Mouse (Mus musculus) limb, embryonic 14.5 days (tissue): ENCODE results near the gene Rpgrip1. TPM values are rescaled to one million over a fixed set of nuclear protein-coding genes. Genes with fewer than 3 reads are reported as not detected.

ENCODE experiments used
- ATAC-seq: fragments of 200-750 bp; cut with Nextera tagmentation; 2 replicates; pipeline ENCODE4 v1.8.0; 2017; ENCODE audit warnings: low read depth, moderate number of reproducible peaks, moderate TSS enrichment; ENCODE audit not compliant: low FRiP score
- DNase-seq: peaks from one replicate; pipeline ENCODE4 v3.0.0-alpha.2; 2015; ENCODE audit warnings: low spot score
- H3K27ac ChIP-seq: fragments of 300-500 bp; sonication (generic); replicated peaks from 2 replicates; pipeline ENCODE4 v1.5.1; 2014; ENCODE audit warnings: low read depth, mild to moderate bottlenecking, low read length, moderate library complexity, mixed read lengths
- H3K27me3 ChIP-seq: fragments of 300-500 bp; sonication (generic); 2 replicates; pipeline ENCODE4 v1.6.1; 2014; ENCODE audit warnings: low read length, mixed read lengths; ENCODE audit not compliant: control insufficient read depth, insufficient read depth
- H3K36me3 ChIP-seq: fragments of 300-500 bp; sonication (generic); 2 replicates; pipeline ENCODE4 v1.6.1; 2014; ENCODE audit warnings: mild to moderate bottlenecking, low read length, moderate library complexity, mixed read lengths; ENCODE audit not compliant: control insufficient read depth, insufficient read depth
- H3K4me1 ChIP-seq: fragments of 300-500 bp; sonication (generic); 2 replicates; pipeline ENCODE4 v1.6.1; 2014; ENCODE audit warnings: antibody characterized with exemption, low read length, mixed read lengths; ENCODE audit not compliant: control insufficient read depth, insufficient read depth
- H3K4me2 ChIP-seq: fragments of 300-500 bp; sonication (generic); replicated peaks from 2 replicates; pipeline ENCODE4 v1.6.1; 2014; ENCODE audit warnings: low read depth, mild to moderate bottlenecking, low read length, moderate library complexity; ENCODE audit not compliant: severe bottlenecking
- H3K4me3 ChIP-seq: fragments of 300-500 bp; sonication (generic); replicated peaks from 2 replicates; pipeline ENCODE4 v1.5.1; 2014; ENCODE audit warnings: low read length
- H3K9ac ChIP-seq: fragments of 300-500 bp; sonication (generic); 2 replicates; pipeline ENCODE4 v1.6.1; 2014; ENCODE audit warnings: mild to moderate bottlenecking, low read depth, low read length, moderate library complexity; ENCODE audit not compliant: severe bottlenecking
- H3K9me3 ChIP-seq: fragments of 300-500 bp; sonication (generic); 2 replicates; pipeline ENCODE4 v1.6.1; 2016; ENCODE audit warnings: low read length; ENCODE audit not compliant: control insufficient read depth
- POLR2A ChIP-seq: fragments of 200-500 bp; IDR thresholded peaks from 2 replicates; pipeline ENCODE4 v1.8.0; 2012; ENCODE audit warnings: inconsistent platforms, mild to moderate bottlenecking, moderate library complexity, borderline replicate concordance; ENCODE audit not compliant: insufficient read depth, insufficient read length; ENCODE audit errors: extremely low read depth
- WGBS: fragments of 180-500 bp; shearing (Covaris S2); extraction: QIAGEN DNeasy Blood & Tissue Kit; methylation state at CpG from one replicate; pipeline ENCODE4 v1.1.7; 2014; 5-methylcytosine and 5-hydroxymethylcytosine counted together
- polyA plus RNA-seq, 2 experiments: library from polyadenylated mRNA; depleted of rRNA in 1 of 2; stranded (reverse) in 1 of 2; unstranded in 1 of 2; fragments of >200 nt; fragmentation: Nextera tagmentation in 1 of 2; extraction: Ambion mirVana in 1 of 2; gene quantifications; 2 replicates each; pipeline versions ENCODE4 v1.2.1 to v1.2.3; 2012 to 2014

Rpgrip1 gene
- polyA plus RNA-seq (2012; rRNA removed), result 1.1 and 2.1 TPM in 2 replicates
- 63.4 and 70.1 TPM in 2 replicates for polyA plus RNA-seq (2014; fragmentation: Nextera tagmentation; extraction: Ambion mirVana)

GRCm38 (mm10) chr14:52110346-52110745 is at the start of gene Rpgrip1:
Gene Rpgrip1 (plus strand): TSS chr14:52110704.
- Histone ChIP-seq H3K27me3 (no peaks in the 10 kb centered on the region), H3K4me3 (no peak within 1 kb of the TSS), H3K9me3 (no peaks in the 10 kb centered on the region), H3K36me3 (no peaks in the 10 kb centered on the region), H3K4me1 (0 out of 2 replicates have a peak, but pooled peaks cover 3% of the 10 kb centered on the region), H3K27ac (no peak within 1 kb of the TSS), H3K4me2 (no peak within 1 kb of the TSS), H3K9ac (no peak within 1 kb of the TSS)
- no peak for TF ChIP-seq POLR2A
- WGBS, result 91% methylated on average over 4 of the region's 4 CpGs
- DNase-seq, result no peak
- ATAC-seq, result no peak

GRCm38 (mm10) chr14:52060800-52061199 is 49.7 kb upstream of the Rpgrip1 start:
- TF ChIP-seq POLR2A, result no peak
- Histone ChIP-seq H3K4me2 (no peak overlapping the region), H3K4me3 (no peak overlapping the region), H3K27ac (no peak overlapping the region), H3K36me3 (no peaks in the 10 kb centered on the region), H3K27me3 (no peaks in the 10 kb centered on the region), H3K4me1 (no peaks in the 10 kb centered on the region), H3K9ac (no peak overlapping the region), H3K9me3 (no peaks in the 10 kb centered on the region)
- 81% methylated on average over 1 of the region's 1 CpGs for WGBS
- no peak for ATAC-seq
- no peak for DNase-seq

- Histone ChIP-seq H3K9me3 (no peaks in the 10 kb centered on the region), H3K36me3 (no peaks in the 10 kb centered on the region), H3K9ac (no peak overlapping the region), H3K4me2 (no peak overlapping the region), H3K4me1 (no peaks in the 10 kb centered on the region), H3K27me3 (no peaks in the 10 kb centered on the region), H3K27ac (no peak overlapping the region), H3K4me3 (no peak overlapping the region)
- ATAC-seq (no peak), DNase-seq (no peak)
- no peak for TF ChIP-seq POLR2A
- 85% methylated on average over 8 of the region's 8 CpGs for WGBS
These were observed 48.7 kb upstream of the Rpgrip1 start for GRCm38 (mm10) chr14:52061798-52062197.

- Histone ChIP-seq H3K9ac (no peak overlapping the region), H3K4me1 (no peaks in the 10 kb centered on the region), H3K36me3 (peaks cover 3% of the 10 kb centered on the region), H3K27ac (no peak overlapping the region), H3K9me3 (no peaks in the 10 kb centered on the region), H3K4me2 (no peak overlapping the region), H3K4me3 (no peak overlapping the region), H3K27me3 (no peaks in the 10 kb centered on the region)
- no peak for DNase-seq
- WGBS, result 59% methylated on average over 4 of the region's 4 CpGs
- ATAC-seq, result no peak
- no peak for TF ChIP-seq POLR2A
These were observed 44.4 kb upstream of the Rpgrip1 start for GRCm38 (mm10) chr14:52066135-52066534.

GRCm38 (mm10) chr14:52071599-52072137 is 38.8 kb upstream of the Rpgrip1 start:
- H3K27ac ChIP-seq, result no peak overlapping the region
- WGBS, result 93% methylated on average over 15 of the region's 15 CpGs
- no peaks in the 10 kb centered on the region for H3K27me3 ChIP-seq
- H3K4me2 ChIP-seq, result no peak overlapping the region
- no peaks in the 10 kb centered on the region for H3K4me1 ChIP-seq
- no peaks in the 10 kb centered on the region for H3K9me3 ChIP-seq
- peaks cover 50% of the 10 kb centered on the region for H3K36me3 ChIP-seq
- no peak for DNase-seq
- no peak overlapping the region for H3K9ac ChIP-seq
- TF ChIP-seq POLR2A, result no peak
- no peak for ATAC-seq
- H3K4me3 ChIP-seq, result no peak overlapping the region
